Mouse (Mus musculus): ENCODE data around the gene Nup37. TPM values are rescaled to one million over a fixed set of nuclear protein-coding genes. Genes with fewer than 3 reads are reported as not detected.

Gene Nup37
- total RNA-seq, 2 experiments from 2014 or later: 6.9 TPM

GRCm38 (mm10) chr10:88225421-88225820, 78.6 kb downstream of the Nup37 start:
- no peak for DNase-seq (ENCODE audit: low spot score in 2 of 2)

GRCm38 (mm10) chr10:88227962-88228361, 81.2 kb downstream of the Nup37 start:
- no peak for DNase-seq (ENCODE audit: low spot score in 2 of 2)

Other genes starting within 250 kb of the Nup37 start
- not detected for gene Pmch, start 55.9 kb upstream of the Nup37 start, total RNA-seq (2021)
- gene Parpbp, start 51 bp upstream of the Nup37 start, total RNA-seq (2021): 1 to 10 TPM; 1.1 to 1.3 TPM
- 10 to 100 TPM; 23.4 to 27.4 TPM for gene Washc3, start 54.1 kb downstream of the Nup37 start, total RNA-seq (2021)
- 1 to 10 TPM; 1.5 to 1.6 TPM for gene Dram1, start 232.1 kb downstream of the Nup37 start, total RNA-seq (2021)
- gene Gnptab, start 232.1 kb downstream of the Nup37 start, total RNA-seq (2021): 10 to 100 TPM; 83.8 to 96.8 TPM

Measured in layer of hippocampus, postnatal 14 days (tissue).